Mouse (Mus musculus) kidney, adult 11 months (tissue): ENCODE results near the gene Hyal2.

Experiments
- DNase-seq: peaks from one replicate; pipeline ENCODE4 v3.0.0; 2022

Gene Hyal2

GRCm38 (mm10) chr9:107567702-107568319, at the start of gene Hyal2:
Hyal2 (plus strand) TSS chr9:107567945.
- DNase-seq, result peak; percentile 90

- DNase-seq, result no peak
Measured at GRCm38 (mm10) chr9:107520331-107520730, 47.4 kb upstream of the Hyal2 start.

GRCm38 (mm10) chr9:107521190-107521589, 46.6 kb upstream of the Hyal2 start:
- DNase-seq, result no peak

- DNase-seq, result no peak
Measured at GRCm38 (mm10) chr9:107521711-107522399, 45.9 kb upstream of the Hyal2 start.

- DNase-seq, result no peak
Measured at GRCm38 (mm10) chr9:107522400-107522711, 45.4 kb upstream of the Hyal2 start.

GRCm38 (mm10) chr9:107526198-107527026, 41.3 kb upstream of the Hyal2 start:
- peak; percentile 71 for DNase-seq

- peak; percentile 98 for DNase-seq
Measured at GRCm38 (mm10) chr9:107533791-107534407, 33.8 kb upstream of the Hyal2 start, which contains the start of gene Tmem115. Tmem115 (plus strand) TSS chr9:107533945.

GRCm38 (mm10) chr9:107534408-107535202, 33.1 kb upstream of the Hyal2 start:
- DNase-seq, result peak; percentile 40

- no peak for DNase-seq
Measured at GRCm38 (mm10) chr9:107538231-107538630, 29.5 kb upstream of the Hyal2 start.

- DNase-seq, result no peak
Measured at GRCm38 (mm10) chr9:107538711-107539110, 29.0 kb upstream of the Hyal2 start.

GRCm38 (mm10) chr9:107539940-107540339, 27.8 kb upstream of the Hyal2 start:
- DNase-seq, result peak; percentile 18

GRCm38 (mm10) chr9:107540420-107540819, 27.3 kb upstream of the Hyal2 start:
- peak; percentile 28 for DNase-seq

- DNase-seq, result no peak
Measured at GRCm38 (mm10) chr9:107541005-107541404, 26.7 kb upstream of the Hyal2 start.

- peak; percentile 94 for DNase-seq
Measured at GRCm38 (mm10) chr9:107541474-107542351, 26.0 kb upstream of the Hyal2 start, which contains the start of the genes Cyb561d2 and Nprl2. Cyb561d2 (minus strand) TSS chr9:107542193. Nprl2 (plus strand) TSS chr9:107542226.

- no peak for DNase-seq
Measured at GRCm38 (mm10) chr9:107542352-107542686, 25.4 kb upstream of the Hyal2 start.

- DNase-seq, result peak; percentile 35
Measured at GRCm38 (mm10) chr9:107542721-107543120, 25.0 kb upstream of the Hyal2 start.

- no peak for DNase-seq
Measured at GRCm38 (mm10) chr9:107543299-107543698, 24.4 kb upstream of the Hyal2 start.

GRCm38 (mm10) chr9:107544196-107544700, 23.5 kb upstream of the Hyal2 start:
- DNase-seq, result peak; percentile 28

- peak; percentile 27 for DNase-seq
Measured at GRCm38 (mm10) chr9:107544729-107545128, 23.0 kb upstream of the Hyal2 start.

GRCm38 (mm10) chr9:107545199-107545598, 22.5 kb upstream of the Hyal2 start:
- DNase-seq, result peak; percentile 34

- DNase-seq, result peak; percentile 62
Measured at GRCm38 (mm10) chr9:107545602-107546001, 22.1 kb upstream of the Hyal2 start.
